Mouse (Mus musculus) embryonic stem cell, embryonic (primary cell): ENCODE data around the gene Ptpn23.

ENCODE experiments used
- CTCF ChIA-PET, 4 experiments: fragments of 300-600 bp in 2 of 4; fragments of 350-600 bp in 2 of 4; sonication (Branson Sonifier 250); formaldehyde crosslinking; loops; one replicate each; lab custom pipeline; 2022; ENCODE audit warnings: inconsistent platforms in 2 of 4; lab: Charles Lee
- POLR2A ChIA-PET, 4 experiments: fragments of 300-600 bp in 2 of 4; fragments of 350-600 bp in 2 of 4; sonication (Branson Sonifier 250); formaldehyde crosslinking; loops; one replicate each; lab custom pipeline; 2022; ENCODE audit warnings: antibody characterized with exemption in 4 of 4, inconsistent platforms in 1 of 4; lab: Charles Lee

Gene Ptpn23

GRCm38 (mm10) chr9:110408099-110408773 lies at the start of gene Ptpn23:
Gene Ptpn23, minus strand, starts transcription at chr9:110408213.
- CTCF ChIA-PET: interaction anchor here (0.5 to 1.6 kb wide), 15 partner anchors 32 to 515 kb away, joined by 3 to 7 read pairs (median 4); partner anchors contain the start of gene Scap (in 2 of the 4)
- POLR2A ChIA-PET: interaction anchor here (0.6 to 3.5 kb wide), 83 partner anchors 9 to 1460 kb away, joined by 3 to 31 read pairs (median 4); partner anchors contain the start of genes Elp6 (in 3 of the 4), Nradd (in 2 of the 4), Als2cl (in 1 of the 4) and Epm2aip1 (in 1 of the 4)

- POLR2A ChIA-PET: interaction anchor here in 2 of 4 experiments (0.6 to 0.8 kb wide), 3 partner anchors 9 to 39 kb away, joined by 3 read pairs; no protein-coding TSS in a partner anchor
- CTCF ChIA-PET: interaction anchor here in 1 of 4 experiments (0.6 to 0.7 kb wide), 2 partner anchors 11 to 55 kb away, joined by 3 to 5 read pairs; no protein-coding TSS in a partner anchor
Measured at GRCm38 (mm10) chr9:110452523-110452922, 44.5 kb upstream of the Ptpn23 start.

DNA sequence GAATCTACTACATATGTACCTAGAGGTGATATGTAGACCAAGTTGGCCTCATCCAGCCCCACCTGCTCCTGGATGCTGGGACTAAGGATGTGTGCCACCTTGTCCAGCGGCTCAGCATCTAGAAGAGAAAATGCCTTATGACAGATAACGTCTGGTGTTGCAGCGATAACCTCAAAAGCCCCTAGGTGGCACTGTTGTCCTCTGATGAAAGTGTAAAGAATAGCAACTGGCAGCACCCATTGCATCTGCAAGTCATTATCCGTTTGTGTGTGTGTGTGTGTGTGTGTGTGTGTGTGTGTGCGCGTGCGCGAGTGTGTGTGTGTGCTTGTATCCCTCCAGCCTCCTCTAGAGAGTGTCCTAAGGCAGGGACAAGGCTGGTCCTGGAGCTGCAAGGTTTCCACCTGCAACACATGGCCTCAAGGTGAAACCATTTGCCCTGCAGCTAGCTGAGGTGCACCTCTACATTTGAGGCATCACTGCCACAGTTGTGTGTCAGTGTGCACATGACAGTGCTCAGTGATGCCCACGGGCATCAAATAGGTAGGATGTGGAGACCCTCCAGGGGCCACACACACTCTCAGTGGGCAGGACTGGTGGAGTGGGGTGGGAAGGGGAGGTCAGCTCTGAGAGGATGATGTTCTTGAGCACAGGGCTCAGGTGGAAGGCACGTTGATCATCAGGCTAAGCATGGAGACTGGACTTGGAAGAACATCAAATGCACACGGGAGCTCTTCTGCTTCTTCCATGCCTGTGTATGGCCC lies 41.0 kb upstream of the Ptpn23 start:
- POLR2A ChIA-PET: interaction anchor here in 2 of 4 experiments (0.8 to 2.5 kb wide), 8 partner anchors 13 to 160 kb away, joined by 3 to 8 read pairs (median 3); partner anchors contain the start of genes Kif9 (in 1 of the 2) and Klhl18 (in 1 of the 2)

DNA sequence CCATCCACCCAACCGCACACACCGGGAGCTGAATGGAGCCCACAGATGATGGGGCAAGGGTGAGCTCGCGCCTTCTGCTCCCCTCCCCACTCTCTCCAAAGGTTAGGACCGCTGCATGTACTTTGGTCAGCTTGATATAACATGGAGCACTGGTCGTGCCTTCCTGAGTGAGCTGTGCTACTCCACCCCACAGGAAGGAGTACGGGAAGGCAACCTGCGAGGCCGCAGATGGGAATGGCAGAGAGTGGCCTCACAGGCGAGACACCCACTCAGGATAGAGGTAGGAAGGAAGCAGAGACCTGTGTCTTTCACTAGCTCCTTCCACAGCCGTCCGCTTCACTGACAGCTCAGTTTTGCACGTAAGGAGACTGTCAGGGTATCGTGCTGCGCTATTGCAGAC lies 40.3 kb upstream of the Ptpn23 start:
- ChIA-PET CTCF (interaction anchor here (0.6 to 2.9 kb wide), 22 partner anchors 8 to 336 kb away, joined by 3 to 19 read pairs (median 4); no protein-coding TSS in a partner anchor), POLR2A (interaction anchor here in 3 of 4 experiments (0.6 to 2.5 kb wide), 6 partner anchors 13 to 94 kb away, joined by 3 to 8 read pairs (median 3); partner anchors contain the start of genes Kif9 (in 1 of the 3) and Klhl18 (in 1 of the 3))

More for the DNA sequence above, 41.0 kb upstream of the Ptpn23 start:
- CTCF ChIA-PET: interaction anchor here (0.5 to 2.9 kb wide), 35 partner anchors 8 to 422 kb away, joined by 3 to 19 read pairs (median 4); partner anchors contain the start of genes Ngp (in 1 of the 4) and Nradd (in 1 of the 4)

- CTCF ChIA-PET: interaction anchor here in 3 of 4 experiments (0.5 to 2.5 kb wide), 9 partner anchors 8 to 34 kb away, joined by 3 to 11 read pairs (median 4); partner anchors contain the start of gene Ptpn23 (in 1 of the 3)
- POLR2A ChIA-PET: interaction anchor here in 1 of 4 experiments (0.6 to 1.1 kb wide), 2 partner anchors 9 to 58 kb away, joined by 3 to 5 read pairs; no protein-coding TSS in a partner anchor
Measured at GRCm38 (mm10) chr9:110440559-110440958, 32.5 kb upstream of the Ptpn23 start.

DNA sequence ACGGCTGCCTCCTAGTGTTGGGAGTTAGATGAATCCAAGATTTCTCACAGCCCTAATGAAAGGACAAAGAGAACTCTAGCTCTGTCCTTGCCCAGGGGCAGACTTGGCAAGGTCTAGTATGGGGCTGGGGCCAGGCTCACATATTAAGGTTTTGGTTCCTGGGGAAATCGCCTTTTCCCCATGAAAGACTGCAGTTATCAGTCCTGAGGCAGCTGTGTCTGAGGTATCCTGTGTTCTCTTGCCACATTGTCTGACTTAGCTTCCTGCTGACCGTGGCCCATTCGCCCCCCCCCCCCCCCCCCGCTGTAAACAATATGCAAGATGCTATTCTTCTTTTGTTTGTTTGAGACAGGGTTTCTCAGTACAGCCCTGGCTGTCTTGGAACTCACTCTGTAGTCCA lies 32.0 kb upstream of the Ptpn23 start:
- CTCF ChIA-PET: interaction anchor here (0.6 to 2.5 kb wide), 10 partner anchors 9 to 341 kb away, joined by 3 to 11 read pairs (median 4); partner anchors contain the start of gene Ptpn23 (in 1 of the 4)
- POLR2A ChIA-PET: interaction anchor here in 3 of 4 experiments (0.9 to 1.1 kb wide), 4 partner anchors 8 to 170 kb away, joined by 3 to 5 read pairs (median 5); partner anchors contain the start of gene Ptpn23 (in 2 of the 3)

DNA sequence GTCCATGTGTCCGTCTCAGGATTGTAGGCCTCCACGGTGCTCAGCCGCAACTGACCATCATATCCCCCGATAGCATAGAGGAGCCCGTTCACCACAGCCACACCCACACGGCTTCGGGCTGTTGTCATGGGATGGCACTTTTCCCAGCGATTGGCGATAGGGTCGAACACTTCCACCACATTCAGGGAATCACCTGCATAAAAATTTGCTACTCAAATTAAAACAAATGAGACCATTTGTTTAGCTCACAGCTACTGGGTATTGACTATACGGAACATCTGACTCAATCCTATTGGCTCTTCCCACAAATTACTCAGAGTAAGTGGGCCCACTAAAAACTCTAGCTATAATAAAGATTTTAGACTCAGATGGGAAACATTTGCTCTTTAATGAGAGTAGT lies 28.0 kb upstream of the Ptpn23 start:
- CTCF ChIA-PET: interaction anchor here in 2 of 4 experiments (0.8 to 2.0 kb wide), 2 partner anchors 13 to 25 kb away, joined by 3 to 6 read pairs; no protein-coding TSS in a partner anchor
- POLR2A ChIA-PET: interaction anchor here in 1 of 4 experiments (0.9 kb wide), 1 partner anchor 37 kb away, joined by 4 read pairs; no protein-coding TSS in a partner anchor

GRCm38 (mm10) chr9:110433045-110433444 lies 25.0 kb upstream of the Ptpn23 start:
- ChIA-PET CTCF (interaction anchor here in 1 of 4 experiments (0.5 kb wide), 1 partner anchor 295 kb away, joined by 3 read pairs; no protein-coding TSS in a partner anchor), POLR2A (interaction anchor here in 2 of 4 experiments (0.6 to 0.7 kb wide), 3 partner anchors 22 to 641 kb away, joined by 4 to 5 read pairs (median 4); no protein-coding TSS in a partner anchor)

DNA sequence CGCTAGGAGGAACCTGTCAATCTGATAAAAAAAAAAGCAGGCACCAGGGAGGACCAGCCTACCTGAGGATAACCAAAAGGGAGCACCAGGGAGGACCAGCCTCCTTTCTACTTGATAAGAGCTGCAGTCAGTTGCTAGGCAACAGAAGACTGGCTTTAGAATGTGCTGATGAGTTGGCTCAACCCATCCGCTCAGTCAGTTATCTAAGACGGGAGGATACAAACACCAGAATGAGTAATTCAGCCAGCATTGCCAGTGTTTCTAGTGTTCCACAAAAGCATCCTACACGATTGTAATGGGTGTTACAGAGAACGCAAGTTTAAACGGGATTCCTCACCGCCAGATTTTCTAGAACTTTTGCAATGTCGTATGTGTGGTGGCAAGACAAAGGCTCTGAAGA lies 23.2 kb upstream of the Ptpn23 start:
- POLR2A ChIA-PET: interaction anchor here in 2 of 4 experiments (0.6 to 1.9 kb wide), 2 partner anchors 9 to 20 kb away, joined by 4 to 5 read pairs; no protein-coding TSS in a partner anchor

DNA sequence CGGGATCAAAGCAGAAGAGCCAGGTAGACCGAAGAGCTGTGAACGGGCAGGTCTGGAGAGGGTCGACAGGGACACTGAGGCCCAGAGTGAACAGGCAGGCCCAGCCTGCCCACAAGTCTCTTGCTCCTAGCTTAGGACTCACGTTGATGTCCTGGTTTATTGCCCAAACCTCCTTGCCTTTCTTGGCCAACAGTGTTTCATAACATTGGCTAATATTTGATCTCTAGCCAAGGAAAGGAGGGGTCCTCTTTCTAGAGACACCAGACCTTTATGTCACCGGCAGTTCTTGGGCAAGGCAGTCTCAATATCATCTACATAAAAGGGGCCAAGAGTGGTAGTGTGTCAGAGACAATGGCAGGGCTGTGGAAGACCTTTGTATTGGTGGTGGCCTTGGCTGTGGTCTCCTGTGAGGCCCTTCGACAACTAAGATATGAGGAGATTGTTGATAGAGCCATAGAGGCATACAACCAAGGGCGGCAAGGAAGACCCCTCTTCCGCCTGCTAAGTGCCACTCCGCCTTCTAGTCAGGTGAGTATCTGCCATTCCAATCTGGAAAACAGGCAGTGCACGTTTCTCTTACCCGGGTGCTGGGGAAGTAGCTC lies 11.6 kb upstream of the Ptpn23 start, which contains the start of gene Ngp:
Ngp (plus strand) TSS at position 237 of the 602 bp plus-strand sequence.
- POLR2A ChIA-PET: interaction anchor here in 3 of 4 experiments (0.6 to 1.9 kb wide), 3 partner anchors 11 to 124 kb away, joined by 4 read pairs; partner anchors contain the start of gene Ptpn23 (in 1 of the 3)
- CTCF ChIA-PET: interaction anchor here in 2 of 4 experiments (1.6 kb wide), 2 partner anchors 30 to 290 kb away, joined by 4 read pairs; no protein-coding TSS in a partner anchor

More for the DNA sequence above, 23.2 kb upstream of the Ptpn23 start:
- CTCF ChIA-PET: interaction anchor here in 3 of 4 experiments (0.6 kb wide), 3 partner anchors 138 to 533 kb away, joined by 3 to 6 read pairs (median 3); no protein-coding TSS in a partner anchor

DNA sequence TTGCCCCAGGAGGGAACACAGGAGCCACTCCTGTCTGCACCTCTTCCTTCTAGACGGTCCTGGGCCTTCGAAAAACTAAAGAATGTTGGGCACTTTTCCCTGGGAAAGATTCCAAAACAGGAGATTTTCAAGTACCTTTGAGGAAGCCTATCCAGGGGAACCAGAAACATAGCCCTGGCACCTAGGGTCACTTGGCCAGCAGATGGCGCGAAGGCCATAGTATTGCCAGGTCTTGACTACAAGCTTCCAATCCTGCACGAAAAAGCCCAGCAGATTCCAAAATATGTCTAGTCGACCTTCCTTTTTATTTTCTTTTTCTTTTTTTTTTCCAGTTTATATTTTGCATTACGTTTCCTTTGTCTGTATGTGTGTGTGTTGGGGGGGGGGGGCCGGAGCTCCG lies 5.8 kb upstream of the Ptpn23 start:
- ChIA-PET POLR2A (interaction anchor here (0.6 to 1.1 kb wide), 11 partner anchors 8 to 553 kb away, joined by 3 to 4 read pairs (median 3); no protein-coding TSS in a partner anchor), CTCF (interaction anchor here in 3 of 4 experiments (0.5 to 2.0 kb wide), 22 partner anchors 10 to 1008 kb away, joined by 3 to 15 read pairs (median 4); no protein-coding TSS in a partner anchor)

GRCm38 (mm10) chr9:110412926-110413325 lies 4.9 kb upstream of the Ptpn23 start:
- CTCF ChIA-PET: interaction anchor here (0.6 to 2.1 kb wide), 11 partner anchors 35 to 368 kb away, joined by 3 to 15 read pairs (median 3); no protein-coding TSS in a partner anchor
- POLR2A ChIA-PET: interaction anchor here in 1 of 4 experiments (0.7 kb wide), 1 partner anchor 253 kb away, joined by 4 read pairs; no protein-coding TSS in a partner anchor

DNA sequence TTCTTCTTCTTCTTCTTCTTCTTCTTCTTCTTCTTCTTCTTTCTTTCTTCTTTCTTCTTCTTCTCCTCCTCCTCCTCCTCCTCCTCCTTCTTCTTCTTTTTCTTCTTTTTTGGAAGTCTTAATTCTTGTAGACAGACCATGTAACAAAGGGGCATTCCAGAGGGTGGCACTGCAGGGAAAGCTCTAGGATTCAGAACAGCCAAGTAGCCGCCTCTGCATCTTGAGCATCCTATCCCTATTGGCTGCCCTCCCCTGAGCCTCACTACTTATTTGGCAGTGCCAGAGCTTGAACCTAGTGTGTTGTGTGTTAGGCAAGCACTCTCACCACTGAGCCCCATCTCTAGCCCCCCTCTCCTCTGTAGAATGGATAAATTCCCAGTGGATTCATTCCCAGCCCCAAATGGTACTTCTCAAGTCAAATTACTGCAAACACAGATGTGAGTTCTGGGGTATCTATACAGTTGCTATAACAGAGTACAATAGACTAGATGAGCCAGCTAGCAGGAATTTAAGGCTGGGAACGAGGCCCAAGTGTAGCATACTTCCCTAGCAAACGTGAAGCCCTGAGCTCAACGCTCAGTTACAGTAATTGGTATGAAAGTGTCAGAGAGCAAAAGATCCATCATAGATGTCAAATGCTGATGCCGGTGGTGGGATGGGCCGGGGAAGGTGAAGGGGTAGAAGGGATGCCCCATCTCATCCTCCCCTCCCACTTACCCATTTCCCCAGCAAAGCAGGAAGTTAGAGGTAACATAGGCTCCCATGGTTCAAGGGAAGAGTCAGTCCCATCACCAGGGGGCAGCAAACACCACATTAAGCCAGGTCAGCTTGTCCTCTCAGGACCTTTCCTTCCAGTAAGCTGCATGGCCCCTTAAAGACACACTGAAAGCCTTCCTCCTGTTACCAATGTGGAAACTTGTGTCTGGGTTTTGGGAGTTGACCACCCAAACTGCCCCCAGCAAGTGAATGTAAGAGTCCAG lies 3.2 kb upstream of the Ptpn23 start:
- ChIA-PET CTCF (interaction anchor here (0.6 to 2.9 kb wide), 38 partner anchors 9 to 472 kb away, joined by 3 to 32 read pairs (median 4); partner anchors contain the start of genes Nradd (in 2 of the 4) and Elp6 (in 1 of the 4)), POLR2A (interaction anchor here (0.6 to 2.8 kb wide), 8 partner anchors 12 to 370 kb away, joined by 3 to 12 read pairs (median 4); partner anchors contain the start of gene Nradd (in 1 of the 4))

DNA sequence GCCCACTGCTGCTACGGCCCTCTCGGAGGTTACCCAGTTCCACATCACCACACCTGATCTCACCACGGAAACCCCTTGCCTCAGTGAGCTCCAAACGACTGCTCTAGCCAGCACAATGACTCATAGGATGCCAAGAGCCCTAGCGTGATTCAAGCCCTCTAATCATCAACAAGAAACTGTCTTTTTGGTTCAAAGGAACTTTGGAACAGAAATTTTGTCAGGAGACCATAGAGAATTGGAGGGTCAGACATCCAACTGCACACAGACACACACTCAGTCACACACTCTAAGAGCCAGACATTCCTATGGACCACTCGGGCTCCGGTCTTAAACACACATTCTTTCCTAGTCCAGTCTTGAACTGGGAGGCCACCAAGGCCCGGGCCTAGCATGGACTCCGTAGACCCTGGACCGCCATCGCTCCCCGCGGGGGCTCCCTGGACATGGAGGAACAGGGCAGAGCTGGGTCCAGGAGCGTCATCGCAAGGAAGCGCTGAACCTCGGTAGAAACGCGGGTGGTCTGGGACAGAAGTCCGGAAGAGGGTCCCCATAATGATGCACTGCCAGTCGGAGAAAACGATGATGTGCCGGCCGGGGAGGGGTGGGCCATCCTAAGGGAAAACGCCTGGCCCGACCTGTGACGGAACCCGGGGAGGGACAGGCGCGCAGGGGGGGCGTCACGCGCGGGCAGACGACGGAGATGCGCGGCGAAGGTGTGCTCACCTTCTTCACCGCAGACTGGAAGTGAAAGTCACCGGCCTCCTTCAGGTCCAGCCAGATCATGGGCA lies 508 bp downstream of the Ptpn23 start:
- POLR2A ChIA-PET: interaction anchor here (0.6 to 3.5 kb wide), 64 partner anchors 9 to 682 kb away, joined by 3 to 31 read pairs (median 4); partner anchors contain the start of genes Elp6 (in 3 of the 4), Nradd (in 2 of the 4), Scap (in 2 of the 4) and Als2cl (in 1 of the 4)
- CTCF ChIA-PET: interaction anchor here (0.5 to 1.6 kb wide), 16 partner anchors 33 to 374 kb away, joined by 3 to 7 read pairs (median 4); partner anchors contain the start of gene Scap (in 2 of the 4)
